ENCODE assay signal across 26 mouse cellular contexts in the genomic region with DNA sequence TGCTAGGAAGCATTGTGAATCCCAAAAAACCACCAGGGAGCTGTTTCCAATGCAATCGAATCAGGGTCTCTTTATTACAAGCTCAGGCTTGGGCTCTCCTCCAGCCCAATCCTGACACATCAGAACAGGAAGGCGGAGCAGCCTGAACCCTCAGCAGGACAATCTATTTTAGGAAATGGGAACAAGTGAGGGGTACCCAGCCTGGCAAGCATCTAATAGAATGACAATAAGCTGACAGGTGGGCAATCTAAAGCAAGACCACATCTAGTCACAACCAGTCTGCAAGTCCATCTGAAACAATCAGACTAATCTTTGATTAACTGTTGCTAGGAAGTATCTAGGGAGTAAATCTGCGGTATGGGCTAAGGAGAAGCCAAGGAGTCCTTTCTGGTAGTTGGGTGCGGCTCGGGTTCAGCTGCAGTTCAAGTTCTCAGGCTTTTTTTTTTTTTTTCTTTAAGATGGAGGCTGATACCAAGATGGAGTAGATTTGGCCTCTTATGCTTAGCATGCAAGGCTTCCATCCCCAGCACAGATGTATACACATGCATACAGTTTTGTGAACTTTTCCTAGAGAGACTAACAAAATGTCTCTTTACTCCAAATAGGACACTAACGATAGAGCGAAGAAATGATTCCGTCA. TPM values are rescaled to one million over a fixed set of nuclear protein-coding genes. Genes with fewer than 3 reads are reported as not detected.
A peak's percentile ranks its signal among the peaks of the same experiment; 100 is the strongest.
DNase-seq lines count a peak whose midpoint lies in the region; ATAC-seq and TF ChIP-seq lines count a peak whose summit lies in the region.
"Had no signal": no experiment of that assay in that cellular context is flagged by ENCODE, and none has a peak within 500 bp of the region (broad histone marks: within the 10 kb centered on the region; RNA-seq: fewer than 3 reads in every experiment).

No protein-coding gene starts in this region.

- WGBS in forebrain, embryonic 11.5 days: 90% methylated on average over 8 of the region's 8 CpGs

- H3K36me3 ChIP-seq in forebrain, embryonic 11.5 days (ENCODE audit: control insufficient read depth, insufficient read depth, low read length): no peaks in the 10 kb centered on the region
- H3K36me3 ChIP-seq: embryonic facial prominence, embryonic 10.5 days; embryonic facial prominence, embryonic 13.5 days; G1E; hindbrain, embryonic 12.5 days; hindbrain, embryonic 15.5 days had no signal

- intact Hi-C loops in gastrocnemius, adult 2 months (cut with DNase I): no loop called here
- intact Hi-C loops in gastrocnemius, postnatal 36 days (cut with DNase I): no loop called here

- H3K9me3 ChIP-seq in forebrain, embryonic 11.5 days (ENCODE audit: control insufficient read depth, low read length): no peaks in the 10 kb centered on the region
- H3K9me3 ChIP-seq: hindbrain, embryonic 15.5 days had no signal

- peak overlapping the region; percentile 43; the same call in 1 of the 2 replicates for H3K27ac ChIP-seq in gastrocnemius, adult 2 months
- H3K27ac ChIP-seq in forebrain, embryonic 11.5 days (ENCODE audit: low read depth, low read length): no peak overlapping the region
- H3K27ac ChIP-seq: embryonic facial prominence, embryonic 10.5 days; embryonic facial prominence, embryonic 13.5 days; forebrain, embryonic 13.5 days; hindbrain, embryonic 12.5 days; hindbrain, embryonic 15.5 days had no signal

- H3K9ac ChIP-seq in forebrain, embryonic 11.5 days (ENCODE audit: low read length): no peak overlapping the region
- H3K9ac ChIP-seq: embryonic facial prominence, embryonic 13.5 days; forebrain, embryonic 13.5 days; hindbrain, embryonic 12.5 days; hindbrain, embryonic 15.5 days had no signal

- no peaks in the 10 kb centered on the region for H3K4me1 ChIP-seq in forebrain, embryonic 11.5 days (replicated peaks; ENCODE audit: control insufficient read depth, insufficient read depth, low read length)
- H3K4me1 ChIP-seq: embryonic facial prominence, embryonic 10.5 days; embryonic facial prominence, embryonic 13.5 days; forebrain, embryonic 13.5 days; hindbrain, embryonic 12.5 days; hindbrain, embryonic 15.5 days had no signal

- peak; percentile 17 for DNase-seq in gastrocnemius, adult 2 months
- DNase-seq in gastrocnemius, postnatal 36 days: no peak
- DNase-seq in testis, postnatal 10 days (ENCODE audit: low spot score): peak; percentile 8
- DNase-seq in testis, postnatal 14 days (ENCODE audit: low spot score): no peak
- peak; percentile 99 for DNase-seq in R1 (ENCODE audit: low read depth, low spot score)
- DNase-seq in embryo, embryonic 11 days: no peak
- no peak for DNase-seq in liver
- no peak for DNase-seq in forebrain, embryonic 11.5 days (ENCODE audit: low spot score)
- DNase-seq: adrenal gland, postnatal 10 days; adrenal gland, postnatal 36 days; cerebellum, adult 18-20 months; cerebellum, adult 9-11 months; cerebellum, postnatal 25 days; gastrocnemius, postnatal 14 days; kidney, adult 2 months had no signal

- no peak for TF ChIP-seq CTCF in gastrocnemius, adult 2 months (IDR thresholded peaks at IDR 0.05)

- H3K4me2 ChIP-seq in forebrain, embryonic 11.5 days (ENCODE audit: low read depth, low read length, severe bottlenecking): no peak overlapping the region
- H3K4me2 ChIP-seq: embryonic facial prominence, embryonic 13.5 days; forebrain, embryonic 13.5 days; heart, embryonic 11.5 days; hindbrain, embryonic 12.5 days; hindbrain, embryonic 15.5 days had no signal

- H3K4me3 ChIP-seq in gastrocnemius, adult 2 months: peak overlapping the region; percentile 28
- H3K4me3 ChIP-seq in forebrain, embryonic 11.5 days (ENCODE audit: low read depth, low read length): no peak overlapping the region
- H3K4me3 ChIP-seq: embryonic facial prominence, embryonic 10.5 days; embryonic facial prominence, embryonic 13.5 days; erythroblast, embryonic 14.5 days; forebrain, embryonic 13.5 days; hindbrain, embryonic 12.5 days; hindbrain, embryonic 15.5 days had no signal

- no peak for ATAC-seq in forebrain, embryonic 11.5 days (replicated peaks; ENCODE audit: low FRiP score)
- ATAC-seq: forebrain, embryonic 13.5 days; forebrain, embryonic 16.5 days; intestine, postnatal 0 days; Patski had no signal

- no peaks in the 10 kb centered on the region for H3K27me3 ChIP-seq in forebrain, embryonic 11.5 days (ENCODE audit: control insufficient read depth, insufficient read depth, low read length)
- H3K27me3 ChIP-seq: embryonic facial prominence, embryonic 13.5 days; forebrain, embryonic 13.5 days; hindbrain, embryonic 12.5 days; hindbrain, embryonic 15.5 days; Patski had no signal

RNA-seq across cellular contexts. Expression of a gene that starts 28.9 kb away (rescaled TPM):
- 1 to 10 TPM; 5.4 to 8.2 TPM for total RNA-seq in gastrocnemius, adult 2 months (2021)
- total RNA-seq in gastrocnemius, postnatal 36 days (2021): 1 to 10 TPM; 6.6 to 7.8 TPM
- 71.8 and 85.4 TPM in 2 replicates for polyA plus RNA-seq in forebrain, embryonic 11.5 days (2014; fragmentation: Nextera tagmentation; extraction: Ambion mirVana)

RNA-seq across cellular contexts. Expression of a gene that starts 37.9 kb away (rescaled TPM):
- under 1 TPM in 1 of 2 experiments, not detected in 1; 0.17 TPM for total RNA-seq in gastrocnemius, adult 2 months (2021)
- total RNA-seq in gastrocnemius, postnatal 36 days (2021): not detected
- 0.61 and 1.2 TPM in 2 replicates for polyA plus RNA-seq in forebrain, embryonic 11.5 days (2014; fragmentation: Nextera tagmentation; extraction: Ambion mirVana)
- total RNA-seq: gastrocnemius, postnatal 14 days had no signal
- polyA plus RNA-seq: G1E had no signal

RNA-seq across cellular contexts. Expression of a gene that starts 44.4 kb away (rescaled TPM):
- total RNA-seq in gastrocnemius, adult 2 months (2021): under 1 TPM; 0.50 to 0.66 TPM
- 1 to 10 TPM in 1 of 2 experiments, under 1 TPM in 1; 0.77 to 1.4 TPM for total RNA-seq in gastrocnemius, postnatal 36 days (2021)
- polyA plus RNA-seq in forebrain, embryonic 11.5 days (2014; fragmentation: Nextera tagmentation; extraction: Ambion mirVana): 1.5 and 2.2 TPM in 2 replicates
- polyA plus RNA-seq: Patski had no signal

Comparison
In these comparisons a context has a peak if more than half of its experiments do, and no peak if none do; other contexts are left out.
1. DNase-seq: peak in gastrocnemius, adult 2 months (single experiment), testis, postnatal 10 days (single experiment) and R1 (single experiment); none in gastrocnemius, postnatal 36 days (0 of 2), testis, postnatal 14 days (single experiment), embryo, embryonic 11 days (single experiment), liver (single experiment) and forebrain, embryonic 11.5 days (single experiment).